Mouse (Mus musculus): Measurements from ENCODE around the gene Dkk2.

Gene Dkk2

DNA sequence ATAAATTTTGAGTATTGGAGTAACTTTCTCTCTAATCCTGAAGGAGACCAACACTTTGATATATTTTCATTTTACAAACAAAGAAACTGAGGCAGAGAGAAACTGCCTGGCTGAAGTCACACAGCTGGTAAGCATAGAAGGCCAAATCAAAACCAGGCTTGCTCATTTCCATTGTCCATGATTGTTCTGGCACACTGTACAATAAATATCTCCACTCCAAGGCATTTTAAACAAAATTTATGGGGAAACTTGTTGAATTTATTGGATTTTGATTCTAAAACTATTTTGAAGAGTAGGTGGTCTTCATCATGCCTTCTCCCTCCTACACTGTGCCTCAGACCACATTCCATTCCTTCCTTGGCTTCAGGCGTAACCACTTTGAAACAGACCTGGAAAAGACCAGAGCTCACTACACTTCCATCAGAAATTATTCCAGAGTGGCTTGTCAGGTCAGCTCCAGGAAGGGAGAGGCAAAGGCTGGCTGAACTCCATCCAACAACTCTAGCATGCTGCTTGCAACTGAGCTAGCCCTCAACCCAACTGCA, 44.7 kb downstream of the Dkk2 start:
- DNase-seq, result no peak

- DNase-seq, result no peak
Observed at GRCm38 (mm10) chr3:132130781-132131180, 45.7 kb downstream of the Dkk2 start.

DNA sequence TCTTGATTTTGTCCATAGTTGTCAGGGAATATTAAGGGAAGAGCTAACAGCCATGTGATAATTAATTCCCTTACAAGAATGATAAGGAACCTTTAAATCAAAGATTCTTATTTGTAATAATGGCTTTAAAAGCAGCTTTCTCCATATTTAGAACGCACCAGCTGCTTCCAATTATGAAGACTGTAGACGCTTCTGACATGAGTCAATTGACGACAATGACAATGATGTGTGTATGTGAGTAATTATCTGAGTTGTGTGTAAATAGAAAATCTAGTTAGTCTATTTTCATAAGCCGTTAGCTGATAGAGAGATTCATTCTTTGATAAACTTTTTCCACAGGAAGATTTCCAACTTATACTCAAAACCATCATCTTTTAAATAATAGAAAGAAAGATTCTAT, 46.8 kb downstream of the Dkk2 start:
- no peak for DNase-seq

DNA sequence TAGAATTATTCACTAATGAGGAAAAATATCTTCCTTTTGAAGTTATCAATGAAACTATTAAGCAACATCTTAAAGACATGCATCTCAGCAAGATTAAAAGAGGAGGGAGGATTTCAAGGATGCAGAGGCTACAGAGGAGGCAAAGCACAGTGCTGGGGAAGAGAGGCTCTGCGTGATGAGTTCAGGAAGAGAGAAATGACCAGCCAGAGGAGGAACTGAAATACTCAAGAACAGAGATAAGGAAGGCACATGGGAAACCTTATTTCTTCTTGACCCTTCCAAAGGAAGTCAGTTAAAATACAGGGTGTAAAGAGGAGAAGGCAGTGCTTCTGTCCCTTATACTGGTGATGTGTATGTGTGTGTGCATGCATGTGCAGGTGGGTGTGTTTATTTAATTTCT, 49.4 kb downstream of the Dkk2 start:
- DNase-seq, result no peak

DNA sequence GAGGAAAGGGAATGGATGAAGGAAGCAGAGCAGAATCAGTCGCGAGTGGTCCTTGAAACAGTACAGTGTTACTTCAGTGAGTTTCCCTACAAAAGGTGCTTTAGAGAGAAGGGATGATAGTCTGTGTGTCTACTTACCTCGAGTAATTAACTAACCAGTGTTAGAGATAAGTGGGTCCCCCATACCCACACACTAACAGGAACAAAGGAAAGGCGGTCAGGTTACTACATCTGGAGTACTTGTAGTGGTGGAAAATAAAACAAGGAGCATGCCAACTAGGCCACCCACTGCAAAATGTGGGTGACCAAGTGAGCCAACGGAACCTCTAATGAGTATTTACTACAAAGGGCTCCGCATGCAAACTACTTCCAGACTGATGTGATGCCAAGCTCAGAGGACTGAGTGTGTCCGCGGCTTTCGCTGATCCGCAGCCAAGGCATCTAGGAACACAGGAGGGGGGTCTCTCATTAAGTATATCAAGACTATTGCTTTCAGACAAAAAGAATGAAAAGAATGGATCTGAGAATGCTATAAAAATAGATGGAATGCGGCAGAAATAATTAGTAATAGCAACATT, 52.8 kb downstream of the Dkk2 start:
- DNase-seq, result no peak

DNA sequence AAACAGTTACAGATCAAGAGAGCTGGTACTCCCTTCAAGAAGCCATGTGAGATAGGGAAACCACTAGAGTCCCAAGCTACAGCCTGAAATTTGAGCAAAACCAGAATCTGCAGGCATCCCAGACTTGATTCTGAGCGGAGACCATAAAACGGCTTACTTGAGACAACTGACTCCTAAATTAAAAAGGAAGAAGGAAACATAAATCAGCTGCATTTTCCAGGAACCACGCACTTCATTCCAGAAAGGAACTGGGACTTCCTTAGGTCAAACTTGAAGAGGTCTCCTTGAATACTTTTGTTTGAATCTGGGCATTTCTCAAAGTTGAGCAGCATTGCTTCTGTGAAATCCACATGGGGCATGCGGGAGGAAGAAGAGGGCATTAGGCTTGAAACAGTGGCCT, 55.9 kb downstream of the Dkk2 start:
- DNase-seq, result no peak

GRCm38 (mm10) chr3:132149446-132150025, 64.4 kb downstream of the Dkk2 start:
- no peak for DNase-seq

DNA sequence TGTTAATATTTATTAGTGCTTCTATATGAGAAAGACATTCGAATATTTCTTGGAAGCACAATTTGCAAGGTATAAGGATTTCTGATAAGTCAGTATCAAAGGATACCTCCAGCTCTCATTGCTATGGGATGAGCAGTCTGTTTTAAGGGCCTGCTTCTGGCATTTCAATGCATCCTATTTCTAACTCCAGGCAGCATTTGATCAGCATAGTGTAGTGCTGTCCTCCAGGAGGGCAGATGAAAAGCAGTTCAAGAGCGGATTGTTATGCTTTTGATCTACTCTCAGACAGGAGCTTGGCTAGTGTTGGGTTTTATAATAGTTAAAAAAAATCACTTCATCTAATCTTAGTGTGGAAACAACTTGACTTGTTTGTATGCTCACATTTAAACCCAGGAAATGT, 73.7 kb downstream of the Dkk2 start:
- DNase-seq, result no peak

GRCm38 (mm10) chr3:132168911-132169310, 83.8 kb downstream of the Dkk2 start:
- no peak for DNase-seq

DNA sequence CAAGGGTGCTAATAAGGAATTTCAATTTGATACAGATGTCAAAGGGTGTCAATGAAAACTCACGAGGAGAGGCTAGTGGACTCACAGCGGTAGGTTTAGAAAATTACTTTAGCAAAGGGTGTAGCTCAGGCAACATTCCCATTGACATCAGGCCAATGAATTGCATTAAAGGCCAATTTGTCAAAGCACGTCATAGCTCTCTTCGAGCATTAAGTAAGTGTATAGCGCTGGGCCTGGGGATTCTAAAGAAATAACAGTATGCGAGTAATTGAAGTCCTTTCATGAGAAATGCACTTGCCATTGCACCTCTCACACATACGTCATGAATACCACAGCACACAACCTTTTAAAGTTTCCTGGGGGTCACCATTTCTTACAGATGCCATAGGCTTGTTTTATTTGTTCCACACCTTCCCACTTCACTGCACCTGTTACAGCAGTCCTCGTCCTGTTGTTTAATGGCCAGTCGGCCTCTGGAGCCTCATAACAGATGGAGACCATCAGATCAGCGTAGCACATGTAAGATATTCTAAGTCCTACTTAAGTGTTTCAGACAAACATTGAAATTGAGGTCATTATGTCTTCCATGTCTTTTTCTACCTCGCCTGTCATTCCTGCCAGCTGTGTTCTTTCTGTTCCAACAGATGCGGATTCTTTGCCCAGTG, 101.9 kb downstream of the Dkk2 start:
- DNase-seq, result no peak

GRCm38 (mm10) chr3:132201950-132202349, 116.9 kb downstream of the Dkk2 start:
- DNase-seq, result no peak

- no peak for DNase-seq
Observed at GRCm38 (mm10) chr3:132202665-132203064, 117.6 kb downstream of the Dkk2 start.

DNA sequence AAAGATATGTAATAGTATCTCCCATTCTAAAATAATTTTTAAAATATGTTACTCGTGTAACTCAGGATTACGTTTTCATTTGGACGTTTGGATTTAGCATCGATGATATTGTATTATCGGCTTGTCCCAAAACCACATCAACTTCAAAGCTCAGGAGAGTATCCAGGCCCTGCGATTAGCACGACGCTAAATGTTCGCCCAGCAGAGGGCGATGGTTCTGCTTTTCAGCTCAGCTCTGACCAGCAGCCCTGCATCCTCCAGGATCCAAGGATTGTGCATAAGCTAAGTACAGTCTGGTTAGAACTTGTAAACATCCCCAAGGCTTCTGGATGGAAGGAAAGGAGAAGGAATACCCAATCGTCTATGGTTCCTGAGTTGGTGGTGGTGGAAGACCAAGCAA, 122.4 kb downstream of the Dkk2 start:
- peak; percentile 9 for DNase-seq

GRCm38 (mm10) chr3:132211260-132211659, 126.2 kb downstream of the Dkk2 start:
- DNase-seq, result no peak

GRCm38 (mm10) chr3:132219977-132220487, 134.9 kb downstream of the Dkk2 start:
- no peak for DNase-seq

GRCm38 (mm10) chr3:132227622-132228021, 142.5 kb downstream of the Dkk2 start:
- DNase-seq, result no peak
